Mouse (Mus musculus) urinary bladder, postnatal 25 days (tissue): ENCODE measurements around the gene Gm4881.

Experiments
- DNase-seq: peaks from one replicate; pipeline ENCODE4 v3.0.0; 2022; ENCODE audit warnings: low spot score

Gene Gm4881

DNA sequence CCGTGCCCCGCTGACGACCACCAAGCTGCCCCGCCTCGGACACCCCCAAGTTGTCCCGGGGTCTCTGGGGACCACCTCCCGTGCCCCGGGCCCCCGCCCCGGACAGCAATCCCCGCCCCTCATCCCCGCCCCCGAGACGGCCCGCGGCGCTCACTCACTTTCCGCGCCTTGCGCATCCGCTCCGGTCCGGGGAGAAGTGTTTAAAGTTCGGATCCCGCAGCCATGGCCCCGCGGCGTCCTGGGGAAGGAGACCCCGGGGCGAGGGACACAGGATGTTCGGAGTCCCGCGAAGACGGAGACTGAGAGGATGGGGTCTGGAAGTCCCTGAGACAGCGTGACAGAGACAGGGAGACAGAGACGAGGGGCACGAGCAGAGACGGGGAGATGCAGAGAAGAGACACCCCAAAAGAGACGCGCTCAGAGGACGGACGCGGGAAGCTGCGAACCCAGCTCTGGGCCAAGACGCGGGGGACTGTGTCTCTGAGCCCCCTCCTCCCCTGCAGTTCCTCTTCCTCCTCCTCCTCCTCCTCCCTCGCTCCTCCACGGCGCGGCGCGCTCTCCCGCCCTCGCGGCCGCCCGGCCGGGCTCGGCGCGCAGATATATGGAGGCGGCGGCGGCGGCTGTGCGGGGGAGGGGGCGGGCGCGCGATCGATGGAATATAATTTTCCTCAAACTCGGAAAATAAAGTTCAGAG lies at the start of gene Gm4881:
TSS of gene Gm4881 (minus strand) at position 238 of the 694 bp plus-strand sequence.
- no peak for DNase-seq

DNA sequence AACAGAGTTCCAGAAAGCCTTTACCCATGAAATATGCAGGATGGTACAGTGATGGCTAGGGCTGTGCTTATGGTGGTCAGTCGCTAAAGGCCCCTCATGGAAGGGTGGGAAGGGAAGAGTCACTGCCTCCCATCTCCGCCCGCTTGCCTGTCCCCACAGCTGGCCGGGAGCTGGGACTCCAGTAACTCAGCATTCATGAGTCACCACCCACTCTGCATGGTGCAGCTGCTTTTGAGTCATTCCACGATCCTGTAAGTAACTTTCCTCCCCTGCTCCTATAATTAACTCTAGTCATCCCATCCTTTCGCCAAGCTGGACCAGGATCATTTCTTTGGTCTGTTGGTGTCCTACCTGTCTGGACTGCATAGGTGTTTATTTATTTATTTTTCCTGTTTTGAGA lies 48.8 kb upstream of the Gm4881 start:
- DNase-seq: no peak

DNA sequence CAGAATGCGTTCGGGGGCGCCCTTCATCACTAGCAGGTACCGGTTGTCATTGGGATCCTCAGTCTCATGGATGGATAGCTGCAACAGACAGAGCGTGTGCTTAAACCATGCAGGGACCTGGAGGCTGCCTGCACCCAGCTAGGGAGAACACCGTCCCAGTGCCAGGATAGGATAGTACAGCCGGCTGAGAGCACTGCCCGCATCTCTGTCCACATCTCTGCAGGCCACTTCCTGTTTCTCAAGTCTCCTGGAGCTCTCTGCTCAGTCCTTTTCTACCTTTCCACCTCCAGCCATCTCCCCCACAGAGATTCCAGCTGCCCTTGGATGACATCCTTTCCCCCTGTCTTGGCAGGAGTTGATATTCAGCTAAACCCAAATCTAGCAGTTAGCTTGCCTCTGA lies 46.2 kb upstream of the Gm4881 start:
- no peak for DNase-seq

DNA sequence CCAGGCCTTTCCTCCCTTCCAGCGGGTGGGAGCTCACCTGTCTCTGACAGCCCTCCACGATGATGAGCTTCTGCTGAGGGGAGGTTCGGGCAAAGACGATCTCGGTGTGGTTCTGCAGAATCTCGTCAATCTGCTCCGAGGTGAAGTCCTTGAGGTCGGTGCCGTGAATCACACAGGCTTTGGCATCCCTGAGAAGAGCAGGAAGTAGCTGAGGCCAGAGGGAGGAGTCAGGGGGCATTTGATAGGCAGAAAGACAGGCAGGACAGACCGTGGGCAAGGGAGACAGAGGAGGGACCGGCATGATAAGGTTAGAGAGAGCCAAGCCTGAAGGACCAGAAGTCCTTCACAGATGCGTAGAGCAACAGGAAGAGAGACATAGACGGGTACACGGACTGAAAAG lies 43.6 kb upstream of the Gm4881 start:
- no peak for DNase-seq

DNA sequence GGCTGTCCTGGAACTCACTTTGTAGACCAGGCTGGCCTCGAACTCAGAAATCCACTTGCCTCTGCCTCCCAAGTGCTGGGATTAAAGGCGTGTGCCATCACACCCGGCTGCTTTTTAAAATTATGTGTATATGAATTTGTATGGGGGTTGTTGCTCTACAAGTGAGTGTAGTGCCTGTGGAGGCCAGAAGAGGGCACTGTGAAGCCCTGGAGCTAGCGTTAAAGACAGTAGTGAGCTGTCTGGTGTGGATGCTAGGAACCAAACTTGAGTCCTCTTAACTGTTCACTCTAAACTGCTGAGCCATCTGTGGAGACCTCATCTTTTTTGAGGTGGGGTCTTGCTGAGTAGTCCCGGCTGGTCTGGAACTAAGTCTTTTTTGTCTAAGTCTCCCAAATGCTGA lies 41.5 kb upstream of the Gm4881 start:
- DNase-seq: no peak

DNA sequence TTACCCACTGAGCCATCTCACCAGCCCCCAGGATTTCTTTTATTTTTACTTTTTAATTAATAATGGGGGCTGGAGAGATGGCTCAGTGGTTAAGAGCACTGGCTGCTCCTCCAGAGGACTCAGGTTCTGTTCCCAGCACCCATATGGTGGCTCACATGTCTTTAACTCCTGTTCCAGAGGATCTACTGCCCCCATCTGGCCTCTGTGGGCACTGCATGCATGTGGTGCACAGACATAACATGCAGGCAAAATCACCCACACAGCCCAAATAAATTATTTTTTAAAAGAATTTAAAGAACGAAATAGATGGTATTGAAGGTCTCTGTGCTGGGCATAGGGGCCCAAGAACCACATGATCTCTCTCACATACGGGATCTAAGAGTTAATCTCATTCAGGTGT lies 40.0 kb upstream of the Gm4881 start:
- DNase-seq: no peak

DNA sequence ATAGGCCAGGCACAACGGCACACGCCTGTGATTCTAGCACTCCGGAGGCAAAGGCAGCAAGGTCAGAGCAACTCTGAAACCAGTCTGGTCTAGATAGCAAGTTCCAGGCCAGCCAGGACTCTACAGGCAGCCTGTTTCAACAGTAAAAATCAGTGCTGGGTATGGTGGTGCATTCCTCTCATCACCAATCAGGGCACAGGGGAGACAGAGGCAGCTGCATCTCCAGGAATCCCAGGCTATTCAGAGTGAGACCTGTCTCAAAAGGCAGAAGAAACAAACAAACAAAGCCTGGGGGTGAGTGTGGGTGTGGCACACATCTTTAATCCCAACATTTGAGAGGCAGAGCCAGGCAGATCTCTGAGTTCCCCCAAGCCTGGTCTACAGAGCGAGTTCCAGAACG lies 39.1 kb upstream of the Gm4881 start:
- DNase-seq: no peak

DNA sequence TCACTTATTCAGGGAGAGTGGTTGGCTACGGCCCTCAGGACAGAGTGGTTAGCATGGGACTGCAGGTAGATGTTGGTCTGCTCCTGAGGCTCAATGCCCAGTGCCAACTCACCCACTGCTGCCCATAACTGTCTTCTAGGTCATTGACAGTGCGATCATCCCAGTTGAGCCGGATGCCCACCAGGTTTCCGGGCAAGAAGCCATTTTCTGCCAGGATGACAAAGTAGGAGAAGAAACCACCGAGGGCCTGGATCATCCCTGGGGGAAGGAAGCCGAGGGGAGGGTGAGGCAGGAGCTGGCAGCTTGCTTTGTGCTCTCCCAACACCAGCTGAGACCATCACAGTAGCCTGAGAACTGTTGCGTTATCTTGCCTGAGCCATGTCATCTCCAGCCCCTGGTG lies 36.1 kb upstream of the Gm4881 start:
- DNase-seq: no peak

DNA sequence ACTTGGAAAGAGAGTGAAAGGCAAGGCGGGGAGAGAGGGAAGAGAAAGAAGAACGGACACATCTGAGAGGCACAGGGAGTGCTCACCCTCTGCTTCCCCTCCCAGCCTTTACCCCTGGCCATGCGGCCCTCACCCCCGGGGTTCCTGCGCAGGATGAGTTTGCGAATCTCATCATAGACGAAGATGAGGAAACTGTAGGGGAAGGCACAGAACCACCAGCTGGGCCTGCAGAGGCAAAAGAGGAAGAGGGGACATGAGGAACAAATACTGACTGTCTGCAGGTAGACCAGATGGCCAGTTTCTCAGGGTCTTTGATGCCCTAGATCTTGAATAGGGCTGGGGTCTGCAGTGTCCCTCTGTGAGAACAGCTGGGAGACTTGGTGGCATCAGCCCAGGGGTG lies 34.5 kb upstream of the Gm4881 start:
- no peak for DNase-seq

DNA sequence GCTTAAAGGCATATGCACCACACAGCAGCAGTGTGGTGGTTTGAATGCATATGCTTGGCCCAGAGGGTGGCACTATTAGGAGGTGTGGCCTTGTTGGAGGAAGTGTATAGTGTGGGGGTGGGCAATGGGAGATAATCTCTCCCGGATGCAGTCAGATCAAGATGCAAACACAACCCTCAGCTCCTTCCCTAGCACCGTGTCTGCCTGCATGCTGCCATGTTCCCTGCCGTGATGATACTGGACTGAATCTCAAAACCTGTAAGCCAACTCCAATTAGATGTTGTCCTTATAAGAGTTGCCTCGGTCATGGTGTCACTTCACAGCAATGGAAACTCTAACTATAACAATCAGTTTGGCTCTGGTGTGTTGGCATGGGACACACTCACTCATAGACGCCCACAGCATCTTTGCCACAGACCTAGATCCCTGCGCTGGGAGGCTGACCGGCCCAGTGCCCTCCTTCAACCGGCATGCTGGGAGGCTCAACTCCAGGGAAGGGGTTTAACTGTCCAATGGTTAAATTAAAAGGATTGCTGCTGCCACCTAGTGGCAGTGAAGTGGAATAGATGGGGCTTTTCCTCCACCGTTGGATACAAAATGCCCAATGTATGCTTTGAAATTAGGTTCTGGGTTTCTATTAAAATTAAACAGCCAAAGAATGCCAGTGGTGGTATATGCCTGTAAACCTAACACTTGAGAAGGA lies 30.8 kb upstream of the Gm4881 start:
- DNase-seq: peak; percentile 18

DNA sequence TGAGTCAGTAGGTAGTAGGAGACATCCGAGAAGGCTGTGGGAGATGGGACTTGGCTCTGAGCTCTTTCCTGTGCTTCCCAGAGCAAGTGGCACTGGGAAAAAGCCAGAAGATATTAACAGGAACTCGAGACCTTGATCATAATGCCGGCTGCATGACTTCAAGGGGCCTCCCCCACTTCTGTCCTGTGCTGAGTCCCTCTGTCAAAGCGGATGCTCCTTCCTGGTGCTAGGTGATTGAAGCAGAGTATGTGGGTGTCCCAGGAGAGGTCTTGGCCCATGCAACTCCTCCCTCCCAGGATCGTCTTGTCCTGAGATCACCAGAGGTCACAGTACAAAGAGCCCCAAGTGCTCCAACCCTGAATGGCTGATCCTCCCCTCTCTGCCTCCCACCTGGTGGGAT lies 29.6 kb upstream of the Gm4881 start:
- DNase-seq: no peak

DNA sequence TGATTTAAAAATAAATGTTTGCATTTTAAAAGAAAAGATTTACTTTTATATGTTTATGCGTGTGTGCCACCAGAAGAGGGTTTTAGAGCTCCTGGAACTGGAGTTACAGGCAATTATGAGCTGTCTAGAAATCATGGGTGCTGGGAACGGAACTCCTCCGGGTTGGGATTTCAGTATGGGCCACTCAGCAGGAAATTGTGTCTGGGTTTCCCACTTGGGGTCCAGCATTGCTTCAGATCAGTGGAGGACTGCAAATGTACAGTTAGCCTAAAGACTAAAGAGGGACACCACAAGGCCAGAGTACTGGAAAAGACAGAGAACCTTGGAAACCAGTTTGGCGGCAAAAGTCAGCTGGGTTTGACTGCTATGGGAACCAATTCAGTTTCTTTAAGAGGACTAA lies 28.9 kb upstream of the Gm4881 start:
- no peak for DNase-seq

DNA sequence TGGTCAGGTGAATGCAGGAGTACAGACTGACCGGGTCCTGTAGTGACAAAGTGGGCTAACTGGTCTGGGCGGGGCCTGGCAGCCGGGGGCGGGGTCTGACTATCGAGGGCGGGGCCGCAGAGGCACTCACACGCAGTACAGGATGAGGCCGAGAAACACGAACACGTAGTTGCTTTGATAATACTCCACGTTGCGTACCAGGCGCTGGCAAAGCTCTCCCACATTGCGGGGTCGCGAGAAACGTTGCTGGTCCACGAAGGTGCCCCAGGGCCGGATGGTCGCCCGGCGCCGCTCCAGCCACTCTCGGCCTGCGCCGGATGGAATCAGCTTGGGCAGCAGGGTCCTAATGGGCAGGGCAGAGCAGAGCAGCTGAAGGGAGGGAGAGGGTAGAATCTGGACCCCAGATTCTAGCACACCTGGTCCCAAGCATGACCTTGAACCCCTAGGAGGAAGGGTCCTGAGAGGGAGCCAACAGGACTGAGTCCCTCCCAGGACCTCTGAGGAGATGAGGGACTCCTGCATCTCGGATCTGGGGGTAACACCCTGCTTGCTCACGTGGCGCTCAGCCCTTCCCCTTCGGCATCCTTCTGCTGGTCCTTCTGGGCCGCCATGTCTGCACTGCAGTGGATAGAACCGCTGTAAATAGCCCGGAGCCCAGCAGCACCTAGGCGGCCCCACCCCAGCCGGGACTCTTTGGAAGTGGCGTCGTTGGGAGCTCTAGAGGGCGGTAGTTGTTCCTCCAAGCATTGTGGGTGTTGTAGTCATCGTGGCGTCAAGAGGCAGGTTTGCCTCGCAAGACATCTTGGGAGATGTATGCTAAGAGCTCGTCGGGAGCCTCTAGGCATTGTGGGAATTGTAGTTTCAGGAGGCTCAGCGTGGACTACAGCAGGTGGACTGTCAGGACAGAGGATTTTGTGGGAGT lies 27.9 kb upstream of the Gm4881 start, which contains the start of gene Rabac1:
TSS of gene Rabac1 (minus strand) at position 783 of the 922 bp plus-strand sequence.
- peak; percentile 88 for DNase-seq

DNA sequence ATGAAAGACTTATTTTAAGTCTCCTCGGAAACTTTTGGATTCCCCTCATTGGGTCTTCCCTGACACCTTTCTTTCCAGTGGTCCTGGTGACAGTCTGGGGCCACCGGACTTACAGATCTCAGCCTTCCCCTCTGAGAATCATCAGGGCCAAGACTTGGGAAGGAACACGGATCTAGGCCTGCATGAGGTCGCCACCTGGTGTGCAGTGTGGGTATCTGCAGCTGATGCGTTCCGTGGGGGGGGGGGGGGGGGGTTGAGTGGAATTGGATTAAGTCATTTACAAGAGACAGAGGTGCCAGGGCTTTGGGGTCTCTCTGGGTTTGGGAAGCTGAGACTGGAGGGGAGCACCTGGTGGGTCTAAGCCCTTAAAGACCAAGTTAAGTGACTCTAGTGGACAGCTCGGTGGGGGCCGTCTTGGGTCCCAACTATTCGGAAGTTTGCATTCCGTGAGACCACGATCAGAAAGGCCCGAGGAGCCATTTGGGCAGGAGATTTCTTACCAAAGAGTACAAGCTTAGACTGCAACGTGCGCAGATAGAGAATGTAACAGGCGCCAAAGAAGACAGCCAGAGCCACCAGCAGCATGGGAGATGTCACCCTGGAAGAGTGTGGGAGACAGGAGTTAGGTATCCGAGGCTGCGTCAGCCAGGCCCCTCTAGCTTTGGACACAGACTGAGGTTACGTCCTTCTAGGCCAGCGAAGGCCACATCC lies 27.1 kb upstream of the Gm4881 start:
- peak; percentile 41 for DNase-seq

DNA sequence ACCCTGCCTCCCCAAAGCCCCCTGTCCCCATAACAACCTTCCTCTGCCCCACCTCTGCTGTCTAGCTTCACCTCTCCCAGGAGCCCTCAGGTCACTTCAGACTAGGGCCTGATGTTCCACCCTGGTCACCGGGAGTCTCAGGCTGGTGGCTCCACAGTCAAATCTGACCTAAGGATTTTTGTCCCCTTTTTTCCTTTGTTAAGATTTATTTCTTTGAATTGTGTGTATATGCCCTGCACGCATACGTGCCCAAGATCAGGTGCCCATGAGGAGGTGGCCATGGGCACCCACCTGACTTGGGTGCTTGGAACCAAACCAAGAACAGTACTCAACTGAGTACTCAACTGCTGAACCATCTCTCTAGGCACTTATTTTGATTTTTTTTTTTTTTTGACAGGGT lies 26.0 kb upstream of the Gm4881 start:
- no peak for DNase-seq

DNA sequence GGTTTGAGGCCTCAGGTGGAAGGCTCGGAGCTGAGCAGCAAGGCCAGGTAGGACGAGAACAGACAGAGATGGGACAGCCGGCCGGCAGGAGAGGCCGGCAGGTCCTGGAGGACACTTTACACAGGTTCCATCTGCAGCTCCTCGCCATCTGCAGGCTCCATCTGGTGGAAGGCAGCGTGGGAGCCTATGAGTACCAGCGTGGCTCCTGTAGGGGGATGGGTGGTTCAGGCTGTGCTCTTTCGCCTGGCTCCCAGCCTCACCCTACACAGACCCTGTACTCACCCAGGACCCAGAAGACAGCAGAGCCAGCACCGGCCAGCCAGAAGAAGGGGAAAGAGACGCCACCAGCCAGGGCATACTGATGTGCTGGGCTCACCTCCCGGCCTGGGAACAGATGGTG lies 25.5 kb upstream of the Gm4881 start:
- DNase-seq: no peak

DNA sequence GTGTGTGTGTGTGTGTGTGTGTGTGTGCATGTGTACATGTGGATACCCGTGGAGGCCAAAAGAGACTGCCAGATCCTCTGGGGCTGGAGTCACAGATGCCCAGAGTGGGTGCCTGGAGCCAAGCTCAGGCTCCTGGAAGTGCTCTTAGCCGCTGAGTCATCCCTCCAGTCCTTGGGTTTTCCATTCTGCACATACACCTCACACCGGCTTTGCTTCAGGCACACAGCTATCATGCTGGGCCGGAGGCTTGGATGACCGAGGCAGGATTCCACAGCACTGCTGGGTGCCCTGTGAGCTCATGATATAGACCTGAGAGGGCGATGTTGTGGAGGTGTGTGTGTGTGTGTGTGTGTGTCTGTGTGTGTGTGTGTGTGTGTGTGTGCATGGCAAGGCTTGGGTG lies 24.2 kb upstream of the Gm4881 start:
- no peak for DNase-seq

DNA sequence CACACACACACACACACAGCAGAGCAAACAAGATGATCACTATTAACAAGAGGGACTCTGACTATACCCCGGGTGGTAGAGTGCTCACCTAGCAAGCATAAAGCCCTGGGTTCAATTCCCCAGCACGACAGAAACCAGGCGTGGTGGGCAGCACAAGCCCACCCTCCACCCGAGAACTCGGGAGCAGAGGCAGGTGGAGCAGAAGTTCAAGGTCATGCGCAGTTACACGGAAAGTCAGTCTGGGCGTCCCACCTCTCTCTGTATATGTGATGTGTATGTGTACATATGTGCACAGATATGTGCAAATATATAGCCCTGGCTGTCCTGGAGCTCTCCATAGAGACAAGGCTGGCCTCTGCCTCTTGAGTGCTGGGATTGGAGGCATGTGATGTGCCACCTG lies 23.7 kb upstream of the Gm4881 start:
- DNase-seq: no peak

DNA sequence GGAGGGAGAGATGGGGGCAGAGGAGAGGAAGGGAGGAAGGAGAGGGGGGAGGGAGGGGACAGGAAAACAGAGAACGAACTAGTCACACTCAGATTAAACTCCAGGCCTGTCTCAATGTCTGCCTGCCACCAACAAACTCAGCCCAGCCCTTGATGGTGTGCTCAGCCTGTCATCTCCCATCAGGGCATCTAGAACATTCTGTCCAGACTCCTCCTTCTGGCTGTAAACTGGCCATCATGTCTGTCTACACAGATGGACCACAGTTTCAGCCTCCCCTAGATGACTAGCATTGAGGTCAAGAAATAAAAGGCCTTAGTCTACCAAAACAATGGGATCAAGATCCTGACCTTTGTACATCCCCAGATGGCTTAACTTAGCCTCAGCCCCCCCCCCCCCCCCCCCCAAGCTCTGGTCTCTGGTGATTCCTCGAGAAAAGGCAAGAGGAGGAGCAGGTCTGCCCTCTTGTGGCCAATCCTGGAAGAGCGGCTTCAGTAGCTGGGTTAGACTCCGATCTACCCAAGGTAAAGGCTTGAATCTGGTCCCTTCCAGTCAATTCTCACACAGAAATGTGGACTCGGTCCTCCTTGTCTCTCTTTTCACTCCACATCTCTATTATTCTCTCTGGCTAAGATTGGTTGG lies 20.7 kb upstream of the Gm4881 start:
- peak; percentile 77 for DNase-seq

DNA sequence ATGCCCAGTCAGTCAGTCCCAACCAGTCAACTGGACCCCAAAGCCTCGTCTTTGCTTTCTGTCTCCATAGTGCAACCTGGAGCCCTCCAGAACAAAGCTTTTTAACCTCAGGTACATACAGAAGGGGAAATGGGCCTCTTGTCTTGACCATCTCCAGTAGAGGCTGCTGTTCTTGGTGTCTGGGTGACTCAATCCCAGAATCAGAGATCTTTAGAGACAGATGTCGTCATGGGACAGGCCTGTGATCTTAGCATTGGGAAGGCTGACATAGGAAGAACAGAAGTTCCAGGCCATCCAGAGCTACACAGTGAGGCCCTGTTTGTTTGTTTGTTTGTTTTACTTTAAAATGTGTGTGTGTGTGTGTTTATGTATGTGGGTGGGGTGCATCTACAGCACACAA lies 20.0 kb upstream of the Gm4881 start:
- no peak for DNase-seq

DNA sequence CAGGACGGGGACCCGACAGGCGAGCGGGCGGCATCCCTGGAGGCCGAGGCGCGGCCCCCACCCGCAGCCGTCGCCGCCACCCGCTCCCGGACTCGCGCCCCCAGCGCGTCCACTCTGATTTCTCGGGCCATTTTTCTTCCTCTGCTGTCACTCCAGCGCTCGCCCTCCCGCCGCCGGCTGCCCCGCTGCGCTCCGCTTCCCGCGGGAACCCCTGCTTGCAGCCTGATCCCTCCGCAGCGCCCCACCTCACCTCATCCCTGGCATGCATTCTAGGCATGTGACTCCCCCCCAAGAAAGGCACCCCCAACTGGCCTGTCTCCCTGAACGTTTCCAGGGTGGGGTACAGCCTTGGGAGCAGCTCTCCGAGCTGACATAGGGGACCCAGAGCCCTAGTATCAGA lies 10.9 kb upstream of the Gm4881 start:
- DNase-seq: no peak

DNA sequence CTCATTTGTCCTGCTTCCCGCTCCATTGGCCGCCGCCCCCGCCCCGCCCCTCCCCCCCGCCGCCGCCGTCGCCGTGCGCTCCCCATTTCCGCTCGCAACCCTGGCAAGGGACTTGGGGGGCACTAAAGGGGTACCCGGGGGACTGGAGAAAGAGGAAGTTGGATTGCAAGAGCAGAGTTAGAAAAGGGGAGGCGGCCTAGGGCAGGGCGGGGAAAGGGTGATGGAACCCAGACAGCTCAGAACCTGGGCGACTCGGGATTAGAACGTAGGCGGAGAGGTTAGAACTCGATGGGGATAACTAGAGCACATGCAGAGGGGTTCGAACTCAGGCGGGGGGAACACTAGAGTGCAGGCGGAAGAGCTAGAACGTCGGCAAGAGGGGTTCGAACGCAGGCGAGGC lies 10.2 kb upstream of the Gm4881 start:
- DNase-seq: no peak
